Mouse (Mus musculus) stomach, embryonic 14.5 days (tissue): ENCODE data around the gene Thbs1. TPM values are rescaled to one million over a fixed set of nuclear protein-coding genes. Genes with fewer than 3 reads are reported as not detected.
"Not testable (repeated sequence)": the region's sequence is repeated elsewhere in the genome, so short reads cannot be mapped to it uniquely, and the experiment has no call there.

ENCODE experiments used
- ATAC-seq: fragments of 200-750 bp; cut with Nextera tagmentation; 2 replicates; pipeline ENCODE4 v1.8.0; 2017; ENCODE audit warnings: low read depth, moderate TSS enrichment; ENCODE audit not compliant: insufficient number of reproducible peaks, insufficient read depth, low FRiP score
- H3K27ac ChIP-seq: fragments of 300-500 bp; sonication (generic); 2 replicates; pipeline ENCODE4 v1.5.1; 2014; ENCODE audit warnings: mild to moderate bottlenecking, low read length, moderate library complexity, mixed read lengths
- H3K27me3 ChIP-seq: fragments of 300-500 bp; sonication (generic); 2 replicates; pipeline ENCODE4 v1.6.1; 2014; ENCODE audit warnings: low read length, control low read depth, mixed read lengths; ENCODE audit not compliant: control insufficient read depth, insufficient read depth
- H3K36me3 ChIP-seq: fragments of 300-500 bp; sonication (generic); 2 replicates; pipeline ENCODE4 v1.6.1; 2014; ENCODE audit warnings: mild to moderate bottlenecking, control low read depth, low read length, moderate library complexity, mixed read lengths; ENCODE audit not compliant: control insufficient read depth, insufficient read depth
- H3K4me1 ChIP-seq: fragments of 300-500 bp; sonication (generic); 2 replicates; pipeline ENCODE4 v1.6.1; 2014; ENCODE audit warnings: low read length, control low read depth, mixed read lengths; ENCODE audit not compliant: control insufficient read depth, insufficient read depth
- H3K4me2 ChIP-seq: fragments of 300-500 bp; sonication (generic); replicated peaks from 2 replicates; pipeline ENCODE4 v1.6.1; 2014; ENCODE audit warnings: low read depth, low read length, control low read depth
- H3K4me3 ChIP-seq: fragments of 300-500 bp; sonication (generic); 2 replicates; pipeline ENCODE4 v1.5.1; 2014; ENCODE audit warnings: low read depth, low read length, control low read depth
- H3K9ac ChIP-seq: fragments of 300-500 bp; sonication (generic); replicated peaks from 2 replicates; pipeline ENCODE4 v1.6.1; 2014; ENCODE audit warnings: low read depth, mild to moderate bottlenecking, control low read depth, low read length, moderate library complexity, mixed read lengths
- H3K9me3 ChIP-seq: fragments of 300-500 bp; sonication (generic); 2 replicates; pipeline ENCODE4 v1.6.1; 2016; ENCODE audit warnings: low read depth, low read length, control low read depth; ENCODE audit not compliant: control insufficient read depth
- WGBS: fragments of 180-500 bp; shearing (Covaris S2); extraction: QIAGEN DNeasy Blood & Tissue Kit; methylation state at CpG from one replicate; pipeline ENCODE4 v1.1.7; 2014; 5-methylcytosine and 5-hydroxymethylcytosine counted together
- polyA plus RNA-seq: library from polyadenylated mRNA; unstranded; fragments of >200 nt; fragmentation: Nextera tagmentation; extraction: Ambion mirVana; gene quantifications from 2 replicates; pipeline ENCODE4 v1.2.1, GENCODE M21; 2014

The Thbs1 gene
- polyA plus RNA-seq, 1 experiment from 2014 or later, result 63.4 TPM

DNA sequence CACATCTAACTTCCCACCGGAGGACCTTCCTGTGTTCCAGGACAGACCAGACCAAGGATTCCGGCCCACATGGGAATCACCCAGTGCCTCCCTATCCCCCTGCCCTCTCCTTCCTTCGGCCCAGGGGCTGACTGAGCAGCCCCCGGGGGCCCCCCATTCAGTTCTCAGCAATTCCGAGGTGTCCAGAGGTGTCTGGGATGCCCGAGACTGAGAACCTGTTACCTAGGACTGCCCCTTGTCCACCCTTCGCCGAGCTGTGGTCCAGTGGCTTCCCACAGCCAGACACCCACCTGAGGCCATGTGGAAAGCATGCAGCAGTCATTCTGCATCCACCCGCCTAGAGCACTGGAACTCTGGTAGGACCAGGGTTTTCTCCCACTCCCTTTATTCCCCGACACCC, 30.0 kb downstream of the Thbs1 start:
- Histone ChIP-seq H3K9ac (no peak overlapping the region), H3K9me3 (no peaks in the 10 kb centered on the region), H3K4me2 (no peak overlapping the region), H3K4me3 (no peak overlapping the region), H3K27ac (no peak overlapping the region), H3K27me3 (no peaks in the 10 kb centered on the region), H3K4me1 (no peaks in the 10 kb centered on the region), H3K36me3 (no peaks in the 10 kb centered on the region)
- ATAC-seq, result no peak
- 90% methylated on average over 10 of the region's 10 CpGs for WGBS

DNA sequence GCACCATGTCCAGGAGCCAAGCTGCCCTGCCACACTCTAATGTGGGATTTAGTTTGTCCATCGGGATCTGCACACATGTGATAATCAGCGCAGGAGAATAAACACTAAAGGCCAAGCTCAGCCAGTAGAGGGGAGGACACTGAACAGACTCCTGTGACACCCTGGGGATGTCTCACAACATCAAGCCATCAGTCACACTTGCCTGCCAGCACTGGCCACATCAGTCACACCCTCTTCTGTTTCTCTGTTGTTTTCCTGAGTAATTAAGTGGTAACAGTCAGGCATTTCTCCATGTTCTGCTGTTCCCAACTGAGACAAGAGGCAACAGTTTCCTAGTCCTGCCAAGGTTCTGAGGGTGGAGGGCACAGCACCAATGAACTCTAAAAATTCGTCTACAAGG, 36.1 kb downstream of the Thbs1 start:
- H3K9me3 ChIP-seq, H3K4me1 ChIP-seq, H3K4me3 ChIP-seq, H3K27me3 ChIP-seq, ATAC-seq, H3K27ac ChIP-seq, H3K9ac ChIP-seq, H3K4me2 ChIP-seq, H3K36me3 ChIP-seq: not testable (repeated sequence)
- WGBS, result 57% methylated on average over 3 of the region's 3 CpGs

- Histone ChIP-seq H3K4me1 (no peaks in the 10 kb centered on the region), H3K4me2 (no peak overlapping the region), H3K27ac (no peak overlapping the region), H3K9ac (no peak overlapping the region), H3K4me3 (no peak overlapping the region), H3K9me3 (no peaks in the 10 kb centered on the region), H3K36me3 (no peaks in the 10 kb centered on the region), H3K27me3 (no peaks in the 10 kb centered on the region)
- WGBS, result 81% methylated on average over 4 of the region's 4 CpGs
- ATAC-seq, result no peak
Observed at GRCm38 (mm10) chr2:118148321-118149142, 36.9 kb downstream of the Thbs1 start.

GRCm38 (mm10) chr2:118149855-118150563, 38.3 kb downstream of the Thbs1 start:
- no peak overlapping the region for H3K27ac ChIP-seq
- H3K4me2 ChIP-seq, result no peak overlapping the region
- H3K4me1 ChIP-seq, result no peaks in the 10 kb centered on the region
- H3K9me3 ChIP-seq, result no peaks in the 10 kb centered on the region
- no peak overlapping the region for H3K4me3 ChIP-seq
- WGBS, result 71% methylated on average over 12 of the region's 12 CpGs
- no peak overlapping the region for H3K9ac ChIP-seq
- no peak for ATAC-seq
- H3K27me3 ChIP-seq, result no peaks in the 10 kb centered on the region
- no peaks in the 10 kb centered on the region for H3K36me3 ChIP-seq

DNA sequence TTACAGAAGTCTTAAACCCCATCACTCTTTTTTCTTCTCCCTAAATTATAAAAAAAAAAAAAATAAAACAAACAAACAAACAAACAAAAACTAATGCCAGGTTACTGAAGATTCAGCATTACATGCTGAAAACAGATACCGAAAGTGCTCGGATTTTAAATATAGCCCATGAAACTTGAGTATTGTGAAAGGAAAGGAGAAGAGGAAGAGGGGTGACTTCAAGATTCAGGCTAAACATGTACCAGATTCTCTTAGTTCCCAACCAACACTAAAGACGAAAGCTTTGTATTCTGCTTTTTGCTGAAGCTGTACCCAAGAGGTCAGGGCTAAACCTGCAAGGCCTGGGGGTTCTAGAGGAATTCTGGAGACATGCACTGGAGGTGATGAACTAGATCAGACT, 46.4 kb downstream of the Thbs1 start:
- H3K9ac ChIP-seq, result no peak overlapping the region
- H3K4me3 ChIP-seq, result no peak overlapping the region
- 88% methylated on average over 3 of the region's 3 CpGs for whole genome bisulfite sequencing
- H3K27me3 ChIP-seq, result no peaks in the 10 kb centered on the region
- H3K4me2 ChIP-seq, result no peak overlapping the region
- peaks cover 18% of the 10 kb centered on the region; the same call in 1 of the 2 replicates for H3K4me1 ChIP-seq
- H3K9me3 ChIP-seq, result no peaks in the 10 kb centered on the region
- no peaks in the 10 kb centered on the region for H3K36me3 ChIP-seq
- no peak for ATAC-seq
- no peak overlapping the region for H3K27ac ChIP-seq

- Histone ChIP-seq H3K27ac (no peak overlapping the region), H3K4me3 (no peak overlapping the region), H3K4me1 (peaks cover 18% of the 10 kb centered on the region; the same call in 1 of the 2 replicates), H3K27me3 (no peaks in the 10 kb centered on the region), H3K4me2 (no peak overlapping the region), H3K36me3 (no peaks in the 10 kb centered on the region), H3K9ac (no peak overlapping the region), H3K9me3 (no peaks in the 10 kb centered on the region)
- WGBS, result 44% methylated on average over 6 of the region's 6 CpGs
- no peak for ATAC-seq
Observed at GRCm38 (mm10) chr2:118159126-118159525, 47.5 kb downstream of the Thbs1 start.

GRCm38 (mm10) chr2:118160547-118160946, 48.9 kb downstream of the Thbs1 start:
- peaks cover 18% of the 10 kb centered on the region; the same call in 1 of the 2 replicates for H3K4me1 ChIP-seq
- no peak for ATAC-seq
- peak overlapping the region; percentile 62 for H3K27ac ChIP-seq

GRCm38 (mm10) chr2:118160991-118161390, 49.3 kb downstream of the Thbs1 start:
- Histone ChIP-seq H3K4me1 (peaks cover 18% of the 10 kb centered on the region; the same call in 1 of the 2 replicates), H3K36me3 (no peaks in the 10 kb centered on the region)

More at GRCm38 (mm10) chr2:118160547-118160946, 48.9 kb downstream of the Thbs1 start:
- Histone ChIP-seq H3K9ac (no peak overlapping the region), H3K4me3 (no peak overlapping the region), H3K4me2 (no peak overlapping the region), H3K36me3 (no peaks in the 10 kb centered on the region), H3K27me3 (no peaks in the 10 kb centered on the region), H3K9me3 (no peaks in the 10 kb centered on the region)
- 10% methylated on average over 6 of the region's 6 CpGs for WGBS

More at GRCm38 (mm10) chr2:118160991-118161390, 49.3 kb downstream of the Thbs1 start:
- 64% methylated on average over 2 of the region's 2 CpGs for whole genome bisulfite sequencing
- ATAC-seq, result no peak
- Histone ChIP-seq H3K27ac (peak overlapping the region; percentile 62; the same call in 1 of the 2 replicates), H3K4me3 (no peak overlapping the region), H3K9me3 (no peaks in the 10 kb centered on the region), H3K27me3 (no peaks in the 10 kb centered on the region), H3K9ac (no peak overlapping the region), H3K4me2 (no peak overlapping the region)
